Mouse (Mus musculus): ENCODE results near the gene Ssxb2. TPM values are rescaled to one million over a fixed set of nuclear protein-coding genes. Genes with fewer than 3 reads are reported as not detected.
"Not testable (repeated sequence)": the region's sequence is repeated elsewhere in the genome, so short reads cannot be mapped to it uniquely, and the experiment has no call there.

The Ssxb2 gene
- not detected in 2 replicates for polyA plus RNA-seq (2016; fragmentation: Nextera tagmentation; extraction: Ambion mirVana)

- H3K9ac ChIP-seq (replicated peaks); H3K4me3 ChIP-seq (replicated peaks); ATAC-seq (ENCODE audit: insufficient number of reproducible peaks, insufficient read depth, low FRiP score, low TSS enrichment, low read depth); H3K27ac ChIP-seq; H3K27me3 ChIP-seq; H3K36me3 ChIP-seq; H3K9me3 ChIP-seq; H3K4me1 ChIP-seq (replicated peaks); H3K4me2 ChIP-seq: not testable (repeated sequence)
- 69% methylated on average over 2 of the region's 2 CpGs for WGBS
Observed at GRCm38 (mm10) chrX:8461626-8462025, at the start of gene Ssxb2. Gene Ssxb2 (minus strand): TSS chrX:8461726.

GRCm38 (mm10) chrX:8413005-8413404 lies 48.5 kb downstream of the Ssxb2 start, which contains the start of gene Ssxb1:
Gene Ssxb1 (plus strand): TSS chrX:8413305.
- 33% methylated on average over 1 of the region's 1 CpGs for WGBS
- H3K4me3 ChIP-seq (replicated peaks); ATAC-seq (ENCODE audit: insufficient number of reproducible peaks, insufficient read depth, low FRiP score, low TSS enrichment, low read depth); H3K9ac ChIP-seq (replicated peaks); H3K4me1 ChIP-seq (replicated peaks); H3K27me3 ChIP-seq; H3K36me3 ChIP-seq; H3K27ac ChIP-seq; H3K9me3 ChIP-seq; H3K4me2 ChIP-seq: not testable (repeated sequence)

Other genes with a start within 250 kb of the Ssxb2 start
- 47.6 and 49.2 TPM in 2 replicates for gene Ftsj1, start 209.3 kb downstream of the Ssxb2 start, polyA plus RNA-seq (2016; fragmentation: Nextera tagmentation; extraction: Ambion mirVana)
- gene Slc38a5, start 190.6 kb downstream of the Ssxb2 start, polyA plus RNA-seq (2016; fragmentation: Nextera tagmentation; extraction: Ambion mirVana) = 1.0 and 1.4 TPM in 2 replicates
- gene Ssxb10, start 134.3 kb downstream of the Ssxb2 start, polyA plus RNA-seq (2016; fragmentation: Nextera tagmentation; extraction: Ambion mirVana) = not detected in 2 replicates
- gene Ssxb9, start 94.7 kb downstream of the Ssxb2 start, polyA plus RNA-seq (2016; fragmentation: Nextera tagmentation; extraction: Ambion mirVana) = not detected in 2 replicates
- gene Ssxb1, start 48.4 kb downstream of the Ssxb2 start, polyA plus RNA-seq (2016; fragmentation: Nextera tagmentation; extraction: Ambion mirVana) = not detected in 2 replicates
- gene Gm14459, start 63.2 kb upstream of the Ssxb2 start, polyA plus RNA-seq (2016; fragmentation: Nextera tagmentation; extraction: Ambion mirVana) = not detected in 2 replicates
- gene Ssxb6, start 86.5 kb upstream of the Ssxb2 start, polyA plus RNA-seq (2016; fragmentation: Nextera tagmentation; extraction: Ambion mirVana) = not detected in 2 replicates
- gene Ssxb3, start 130.1 kb upstream of the Ssxb2 start, polyA plus RNA-seq (2016; fragmentation: Nextera tagmentation; extraction: Ambion mirVana) = not detected in 2 replicates
- gene Ssxb8, start 229.1 kb upstream of the Ssxb2 start, polyA plus RNA-seq (2016; fragmentation: Nextera tagmentation; extraction: Ambion mirVana) = not detected in 2 replicates

Data from limb, embryonic 12.5 days (tissue).